Mouse (Mus musculus): ENCODE data around the gene Cryz. TPM values are rescaled to one million over a fixed set of nuclear protein-coding genes. Genes with fewer than 3 reads are reported as not detected.

Gene Cryz
- 18.3 TPM for polyA plus RNA-seq (2014; fragmentation: Illumina TruSeq; extraction: RNeasy Lipid Tissue Mini Kit (QIAGEN cat#74804); ENCODE audit: low read depth, low replicate concordance)

GRCm38 (mm10) chr3:154596488-154596933 is at the start of gene Cryz:
TSS of gene Cryz (plus strand) at chr3:154596711.

GRCm38 (mm10) chr3:154596934-154597554 is 533 bp downstream of the Cryz start, which contains the start of gene Tyw3:
TSS of gene Tyw3 (minus strand) at chr3:154597104.

GRCm38 (mm10) chr3:154663545-154663944 is 67.0 kb downstream of the Cryz start, which contains the start of gene Erich3:
TSS of gene Erich3 (plus strand) at chr3:154663859.

Other genes starting within 250 kb of the Cryz start
- gene Tyw3, start 393 bp downstream of the Cryz start, polyA plus RNA-seq (2014; fragmentation: Illumina TruSeq; extraction: RNeasy Lipid Tissue Mini Kit (QIAGEN cat#74804); ENCODE audit: low read depth, low replicate concordance): 3.4 TPM
- 3.9 TPM for gene Erich3, start 67.1 kb downstream of the Cryz start, polyA plus RNA-seq (2014; fragmentation: Illumina TruSeq; extraction: RNeasy Lipid Tissue Mini Kit (QIAGEN cat#74804); ENCODE audit: low read depth, low replicate concordance)